Mouse (Mus musculus) liver, postnatal 0 days (tissue): ENCODE data around the gene Pla2r1. TPM values are rescaled to one million over a fixed set of nuclear protein-coding genes. Genes with fewer than 3 reads are reported as not detected.

Experiments used
- ATAC-seq: fragments of 200-750 bp; cut with Nextera tagmentation; 2 replicates; pipeline ENCODE4 v1.8.0; 2017; ENCODE audit warnings: mild to moderate bottlenecking, moderate library complexity
- DNase-seq: peaks from one replicate; pipeline ENCODE4 v3.0.0-alpha.2; 2016
- H3K27ac ChIP-seq: fragments of 300-500 bp; sonication (generic); 2 replicates; pipeline ENCODE4 v1.5.1; 2014; ENCODE audit warnings: antibody characterized with exemption, moderate library complexity, mild to moderate bottlenecking, low read depth
- H3K27me3 ChIP-seq: fragments of 300-500 bp; sonication (generic); 2 replicates; pipeline ENCODE4 v1.6.1; 2014; ENCODE audit warnings: low read length, control low read depth, mixed read lengths; ENCODE audit not compliant: insufficient read depth
- H3K36me3 ChIP-seq: fragments of 300-500 bp; sonication (generic); replicated peaks from 2 replicates; pipeline ENCODE4 v1.6.1; 2014; ENCODE audit warnings: mild to moderate bottlenecking, control low read depth, low read length, moderate library complexity, mixed read lengths; ENCODE audit not compliant: insufficient read depth
- H3K4me1 ChIP-seq: fragments of 300-500 bp; sonication (generic); 2 replicates; pipeline ENCODE4 v1.6.1; 2014; ENCODE audit warnings: antibody characterized with exemption, mild to moderate bottlenecking, control low read depth; ENCODE audit not compliant: insufficient read depth
- H3K4me2 ChIP-seq: fragments of 300-500 bp; sonication (generic); 2 replicates; pipeline ENCODE4 v1.6.1; 2014; ENCODE audit warnings: low read depth, mild to moderate bottlenecking, low read length, moderate library complexity, mixed read lengths
- H3K4me3 ChIP-seq: fragments of 300-500 bp; sonication (generic); 2 replicates; pipeline ENCODE4 v1.5.1; 2014; ENCODE audit warnings: low read depth, low read length
- H3K9ac ChIP-seq: fragments of 300-500 bp; sonication (generic); replicated peaks from 2 replicates; pipeline ENCODE4 v1.6.1; 2014; ENCODE audit warnings: mild to moderate bottlenecking, moderate library complexity
- H3K9me3 ChIP-seq: fragments of 300-500 bp; sonication (generic); 2 replicates; pipeline ENCODE4 v1.6.1; 2016; ENCODE audit warnings: mild to moderate bottlenecking, control low read depth, low read length, mixed read lengths
- CTCF ChIP-seq: sonication (generic); IDR thresholded peaks from 2 replicates; pipeline ENCODE4 v1.5.1; 2016; ENCODE audit warnings: antibody characterized with exemption, low read depth
- EP300 ChIP-seq: IDR thresholded peaks from 2 replicates; pipeline ENCODE4 v1.6.1; 2016; ENCODE audit warnings: antibody characterized with exemption, low read depth, mild to moderate bottlenecking
- WGBS: fragments of 180-500 bp; shearing (Covaris S2); extraction: QIAGEN DNeasy Blood & Tissue Kit; methylation state at CpG from one replicate; pipeline ENCODE4 v1.1.7; 2014; ENCODE audit not compliant: insufficient replicate concordance; 5-methylcytosine and 5-hydroxymethylcytosine counted together
- polyA plus RNA-seq: library from polyadenylated mRNA; unstranded; fragments of >200 nt; fragmentation: Nextera tagmentation; extraction: Ambion mirVana; gene quantifications from 2 replicates; pipeline ENCODE4 v1.2.1, GENCODE M21; 2015

Pla2r1 gene
- polyA plus RNA-seq = 0.30 and 0.35 TPM in 2 replicates

- WGBS = 9% methylated on average over 33 of the region's 33 CpGs
- H3K27ac ChIP-seq = no peak within 1 kb of the TSS
- H3K4me1 ChIP-seq = peaks cover 4% of the 10 kb centered on the region
- peak within 1 kb of the TSS; percentile 23; the same call in 1 of the 2 replicates for H3K9ac ChIP-seq
- ATAC-seq (peak; percentile 47; the same call in 1 of the 2 replicates), DNase-seq (peak; percentile 60)
- H3K27me3 ChIP-seq = no peaks in the 10 kb centered on the region
- H3K9me3 ChIP-seq = no peaks in the 10 kb centered on the region
- H3K36me3 ChIP-seq = no peaks in the 10 kb centered on the region
- H3K4me3 ChIP-seq = peak within 1 kb of the TSS; percentile 44
- peak within 1 kb of the TSS; percentile 75 for H3K4me2 ChIP-seq
- no peak for TF ChIP-seq CTCF
- no peak for TF ChIP-seq EP300
These were observed at the start of gene Pla2r1 for GRCm38 (mm10) chr2:60552902-60553682. Gene Pla2r1 (minus strand): TSS chr2:60553308.

- DNase-seq (no peak), ATAC-seq (no peak)
- Histone ChIP-seq H3K4me2 (no peak overlapping the region), H3K4me3 (no peak overlapping the region), H3K27me3 (no peaks in the 10 kb centered on the region), H3K27ac (no peak overlapping the region), H3K4me1 (no peaks in the 10 kb centered on the region), H3K9me3 (no peaks in the 10 kb centered on the region), H3K9ac (no peak overlapping the region), H3K36me3 (no peaks in the 10 kb centered on the region)
- 64% methylated on average over 2 of the region's 2 CpGs for WGBS
- no peak for TF ChIP-seq EP300
- TF ChIP-seq CTCF = no peak
These were observed 48.2 kb upstream of the Pla2r1 start for GRCm38 (mm10) chr2:60601326-60601725.

- no peaks in the 10 kb centered on the region for H3K27me3 ChIP-seq
- 82% methylated on average over 2 of the region's 2 CpGs for WGBS
- no peaks in the 10 kb centered on the region for H3K4me1 ChIP-seq
- TF ChIP-seq EP300 (no peak), CTCF (no peak)
- H3K9ac ChIP-seq = no peak overlapping the region
- H3K27ac ChIP-seq = no peak overlapping the region
- ATAC-seq (no peak), DNase-seq (no peak)
- H3K9me3 ChIP-seq = no peaks in the 10 kb centered on the region
- H3K4me2 ChIP-seq = no peak overlapping the region
- no peaks in the 10 kb centered on the region for H3K36me3 ChIP-seq
- H3K4me3 ChIP-seq = no peak overlapping the region
These were observed 47.8 kb upstream of the Pla2r1 start for GRCm38 (mm10) chr2:60600863-60601262.

- H3K4me2 ChIP-seq = no peak overlapping the region
- DNase-seq (no peak), ATAC-seq (no peak)
- H3K27ac ChIP-seq = no peak overlapping the region
- no peaks in the 10 kb centered on the region for H3K36me3 ChIP-seq
- H3K4me1 ChIP-seq = no peaks in the 10 kb centered on the region
- TF ChIP-seq EP300 (no peak), CTCF (no peak)
- 72% methylated on average over 4 of the region's 4 CpGs for WGBS
- no peaks in the 10 kb centered on the region for H3K9me3 ChIP-seq
- no peaks in the 10 kb centered on the region for H3K27me3 ChIP-seq
- H3K4me3 ChIP-seq = no peak overlapping the region
- H3K9ac ChIP-seq = no peak overlapping the region
These were observed 30.3 kb upstream of the Pla2r1 start for GRCm38 (mm10) chr2:60583416-60583815.

- no peak overlapping the region for H3K4me2 ChIP-seq
- no peak overlapping the region for H3K4me3 ChIP-seq
- no peak overlapping the region for H3K9ac ChIP-seq
- no peak overlapping the region for H3K27ac ChIP-seq
- H3K4me1 ChIP-seq = peaks cover 4% of the 10 kb centered on the region
- no peaks in the 10 kb centered on the region for H3K27me3 ChIP-seq
- ATAC-seq (no peak), DNase-seq (no peak)
- H3K9me3 ChIP-seq = no peaks in the 10 kb centered on the region
- TF ChIP-seq CTCF (no peak), EP300 (no peak)
- WGBS = 35% methylated on average over 4 of the region's 4 CpGs
- no peaks in the 10 kb centered on the region for H3K36me3 ChIP-seq
These were observed 1.5 kb upstream of the Pla2r1 start for GRCm38 (mm10) chr2:60554561-60554960.

- Histone ChIP-seq H3K36me3 (no peaks in the 10 kb centered on the region), H3K4me3 (peak overlapping the region; percentile 44), H3K27me3 (no peaks in the 10 kb centered on the region), H3K9ac (peak overlapping the region; percentile 23; the same call in 1 of the 2 replicates), H3K4me1 (peaks cover 4% of the 10 kb centered on the region), H3K27ac (no peak overlapping the region), H3K9me3 (no peaks in the 10 kb centered on the region), H3K4me2 (peak overlapping the region; percentile 75)
- no peak for TF ChIP-seq CTCF
- no peak for TF ChIP-seq EP300
- ATAC-seq (no peak), DNase-seq (no peak)
- 40% methylated on average over 21 of the region's 21 CpGs for WGBS
These were observed 769 bp downstream of the Pla2r1 start for GRCm38 (mm10) chr2:60552177-60552901.
